Comparison of ENCODE assay signal across 18 mouse cellular contexts in the genomic region with DNA sequence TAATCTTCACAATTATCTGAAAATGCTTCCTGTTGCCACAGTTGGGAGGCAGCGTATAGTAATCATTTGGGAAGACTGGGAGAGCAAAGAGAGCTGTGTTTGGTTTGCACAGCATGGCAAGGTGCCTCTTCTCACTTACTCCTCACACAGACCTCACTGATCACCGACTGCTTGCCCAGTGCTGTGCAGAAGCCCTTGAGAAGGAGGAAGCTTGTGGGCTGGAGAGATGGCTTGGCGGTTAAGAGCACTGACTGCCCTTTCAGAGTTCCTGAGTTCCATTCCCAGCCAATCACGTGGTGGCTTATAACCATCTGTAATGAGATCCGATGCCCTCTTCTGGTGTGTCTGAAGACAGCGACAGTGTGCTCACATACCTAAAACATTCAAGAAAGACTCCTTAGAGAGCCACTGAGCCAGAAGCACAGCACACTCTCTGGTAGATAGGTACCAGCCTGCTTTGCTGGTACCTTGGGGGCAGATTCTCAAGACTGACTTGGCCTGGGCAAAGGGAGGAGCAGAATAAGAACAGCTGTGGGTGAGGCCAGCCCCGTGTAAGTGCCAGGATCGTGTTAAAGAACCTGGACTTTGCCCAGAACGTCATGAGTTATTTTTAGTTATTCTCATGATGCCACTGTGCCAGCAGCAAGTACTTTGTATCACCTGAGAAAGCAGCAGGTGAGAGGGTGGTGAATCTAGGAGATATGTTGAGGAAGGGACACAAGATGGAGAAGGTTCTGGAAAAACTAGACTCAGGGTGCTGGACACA. TPM values are rescaled to one million over a fixed set of nuclear protein-coding genes. Genes with fewer than 3 reads are reported as not detected.
DNase-seq lines count a peak whose midpoint lies in the region; TF ChIP-seq lines count a peak whose summit lies in the region.
"Had no signal": no experiment of that assay in that cellular context is flagged by ENCODE, and none has a peak within 500 bp of the region (broad histone marks: within the 10 kb centered on the region; RNA-seq: fewer than 3 reads in every experiment).

No protein-coding gene starts in this region.

- intact Hi-C loops in left cerebral cortex, postnatal 4 days (cut with DNase I), result no loop called here

- H3K4me1 ChIP-seq in bone marrow macrophage, adult 2 months (ENCODE audit: control insufficient read depth, insufficient read depth, low read length), result peaks cover 16% of the 10 kb centered on the region

- no peak overlapping the region for H3K27ac ChIP-seq in layer of hippocampus, adult 2 months
- peak overlapping the region; percentile 38 for H3K27ac ChIP-seq in bone marrow macrophage, adult 2 months (ENCODE audit: insufficient read depth, low read depth, low read length)
- H3K27ac ChIP-seq: embryonic facial prominence, embryonic 13.5 days; midbrain, embryonic 12.5 days had no signal

- peak; percentile 12 to 29 for DNase-seq in gastrocnemius, adult 8-10 months (ENCODE audit: low spot score in 2 of 2)
- no peak for DNase-seq in gastrocnemius, postnatal 4 days (ENCODE audit: low spot score in 2 of 2)
- no peak for DNase-seq in layer of hippocampus, adult 2 months (ENCODE audit: low spot score in 2 of 2)
- no peak for DNase-seq in layer of hippocampus, adult 18-20 months (ENCODE audit: low spot score in 2 of 2)
- DNase-seq in kidney, postnatal 25 days, result peak; percentile 50 to 75
- no peak for DNase-seq in MN1 (ENCODE audit: low spot score)
- no peak for DNase-seq in left cerebral cortex, postnatal 4 days
- DNase-seq: adrenal gland, postnatal 25 days; heart, postnatal 36 days; layer of hippocampus, adult 9-11 months; liver; lung, postnatal 14 days; right cerebral cortex, adult 18-20 months; thymus, postnatal 25 days had no signal

- H3K4me3 ChIP-seq in layer of hippocampus, adult 2 months, result no peak overlapping the region
- H3K4me3 ChIP-seq in bone marrow macrophage, adult 2 months (ENCODE audit: insufficient read depth, low read length), result no peak overlapping the region
- H3K4me3 ChIP-seq: embryonic facial prominence, embryonic 13.5 days; midbrain, embryonic 12.5 days had no signal

- 0 out of 2 replicates have a peak, but pooled peaks have one; percentile 14 for TF ChIP-seq CTCF in layer of hippocampus, adult 2 months (conservative IDR thresholded peaks at IDR 0.05)
- TF ChIP-seq CTCF in bone marrow macrophage, adult 2 months (IDR thresholded peaks at IDR 0.05; ENCODE audit: low read depth, low read length), result no peak

- TF ChIP-seq POLR2A in bone marrow macrophage, adult 2 months (IDR thresholded peaks at IDR 0.05; ENCODE audit: borderline replicate concordance, low read depth, low read length), result no peak

RNA-seq across cellular contexts. Expression of gene Oser1, which starts 1.4 kb away (rescaled TPM):
- total RNA-seq in gastrocnemius, adult 8-10 months (2022), result 10 to 100 TPM; 30.7 to 34.5 (median 32.9) TPM
- 10 to 100 TPM; 31.3 to 33.8 TPM for total RNA-seq in gastrocnemius, postnatal 4 days (2021)
- 10 to 100 TPM; 17.1 to 17.2 TPM for total RNA-seq in layer of hippocampus, adult 2 months (2021)
- 10 to 100 TPM; 20.2 to 21.4 TPM for total RNA-seq in layer of hippocampus, adult 18-20 months (2021)
- polyA plus RNA-seq in bone marrow macrophage, adult 2 months (2012; ENCODE audit: insufficient read depth, insufficient read length, missing spikeins), result 68.5 and 74.8 TPM in 2 replicates
- total RNA-seq in left cerebral cortex, postnatal 4 days (2021), result 10 to 100 TPM; 23.3 to 23.7 TPM

RNA-seq across cellular contexts. Expression of gene Gdap1l1, which starts 15.2 kb away (rescaled TPM):
- under 1 TPM in 1 of 4 experiments, not detected in 3; 0.13 TPM for total RNA-seq in gastrocnemius, adult 8-10 months (2022)
- not detected for total RNA-seq in gastrocnemius, postnatal 4 days (2021)
- 10 to 100 TPM; 61.5 to 70.7 TPM for total RNA-seq in layer of hippocampus, adult 2 months (2021)
- total RNA-seq in layer of hippocampus, adult 18-20 months (2021), result 10 to 100 TPM; 68.2 to 78.1 TPM
- 0.63 and 0.89 TPM in 2 replicates for polyA plus RNA-seq in bone marrow macrophage, adult 2 months (2012; ENCODE audit: insufficient read depth, insufficient read length, missing spikeins)
- total RNA-seq in left cerebral cortex, postnatal 4 days (2021), result 10 to 100 TPM; 90.8 to 98.3 TPM
- total RNA-seq: heart, postnatal 36 days had no signal
- polyA plus RNA-seq: G1E had no signal

RNA-seq across cellular contexts. Expression of gene Jph2, which starts 25.3 kb away (rescaled TPM):
- total RNA-seq in gastrocnemius, adult 8-10 months (2022), result 100 to 1,000 TPM; 459 to 572 (median 513) TPM
- 100 to 1,000 TPM; 166 to 199 TPM for total RNA-seq in gastrocnemius, postnatal 4 days (2021)
- total RNA-seq in layer of hippocampus, adult 2 months (2021), result under 1 TPM; 0.41 to 0.54 TPM
- under 1 TPM; 0.25 to 0.27 TPM for total RNA-seq in layer of hippocampus, adult 18-20 months (2021)
- polyA plus RNA-seq in bone marrow macrophage, adult 2 months (2012; ENCODE audit: insufficient read depth, insufficient read length, missing spikeins), result not detected in 2 replicates
- total RNA-seq in left cerebral cortex, postnatal 4 days (2021), result under 1 TPM; 0.54 to 0.74 TPM
- polyA plus RNA-seq: G1E had no signal

RNA-seq across cellular contexts. Expression of gene Fitm2, which starts 49.4 kb away (rescaled TPM):
- total RNA-seq in gastrocnemius, adult 8-10 months (2022), result 10 to 100 TPM; 70.3 to 75.0 (median 73.9) TPM
- total RNA-seq in gastrocnemius, postnatal 4 days (2021), result 10 to 100 TPM; 19.6 to 21.6 TPM
- 10 to 100 TPM; 19.0 to 20.0 TPM for total RNA-seq in layer of hippocampus, adult 2 months (2021)
- total RNA-seq in layer of hippocampus, adult 18-20 months (2021), result 10 to 100 TPM; 20.1 to 21.9 TPM
- 2.0 and 2.6 TPM in 2 replicates for polyA plus RNA-seq in bone marrow macrophage, adult 2 months (2012; ENCODE audit: insufficient read depth, insufficient read length, missing spikeins)
- total RNA-seq in left cerebral cortex, postnatal 4 days (2021), result 10 to 100 TPM; 15.3 TPM

Comparison
In these comparisons a context has a peak if more than half of its experiments do, and no peak if none do; other contexts are left out.
1. DNase-seq: peak in gastrocnemius, adult 8-10 months (2 of 2) and kidney, postnatal 25 days (2 of 2); none in gastrocnemius, postnatal 4 days (0 of 2), layer of hippocampus, adult 2 months (0 of 2), layer of hippocampus, adult 18-20 months (0 of 2), MN1 (single experiment) and left cerebral cortex, postnatal 4 days (single experiment).
2. RNA of gene Gdap1l1, which starts 15.2 kb away (total RNA-seq): 90.8 to 98.3 TPM in left cerebral cortex, postnatal 4 days, 68.2 to 78.1 TPM in layer of hippocampus, adult 18-20 months and 61.5 to 70.7 TPM in layer of hippocampus, adult 2 months; 0.13 TPM in gastrocnemius, adult 8-10 months and not detected in gastrocnemius, postnatal 4 days; every median in the first group is over 10 times any median in the second.
3. RNA of gene Jph2, which starts 25.3 kb away (total RNA-seq): 459 to 572 TPM in gastrocnemius, adult 8-10 months and 166 to 199 TPM in gastrocnemius, postnatal 4 days; 0.54 to 0.74 TPM in left cerebral cortex, postnatal 4 days, 0.41 to 0.54 TPM in layer of hippocampus, adult 2 months and 0.25 to 0.27 TPM in layer of hippocampus, adult 18-20 months; every median in the first group is over 10 times any median in the second.